Mouse (Mus musculus) ES-Bruce4 (cell line): ENCODE data around the gene Sf3a2. TPM values are rescaled to one million over a fixed set of nuclear protein-coding genes. Genes with fewer than 3 reads are reported as not detected.

Experiments
- H3K27ac ChIP-seq: 2 replicates; pipeline ENCODE4 v1.5.1; 2012; ENCODE audit warnings: low read length, inconsistent platforms; ENCODE audit not compliant: insufficient read depth
- H3K27me3 ChIP-seq: 2 replicates; pipeline ENCODE4 v1.6.1; 2012; ENCODE audit warnings: mild to moderate bottlenecking, low read length, inconsistent platforms; ENCODE audit not compliant: control insufficient read depth, poor library complexity, insufficient read depth, severe bottlenecking
- H3K36me3 ChIP-seq: 2 replicates; pipeline ENCODE4 v1.6.1; 2012; ENCODE audit warnings: inconsistent platforms, mild to moderate bottlenecking, low read length, moderate library complexity; ENCODE audit not compliant: control insufficient read depth, poor library complexity, insufficient read depth, severe bottlenecking
- H3K4me1 ChIP-seq: one replicate; pipeline ENCODE4 v1.8.1; 2011; ENCODE audit warnings: low read length; ENCODE audit not compliant: control insufficient read depth, insufficient read depth
- H3K4me3 ChIP-seq: 2 replicates; pipeline ENCODE4 v1.5.1; 2011; ENCODE audit warnings: low read depth, mild to moderate bottlenecking, low read length
- H3K9ac ChIP-seq: 2 replicates; pipeline ENCODE4 v1.6.1; 2012; ENCODE audit warnings: low read depth, mild to moderate bottlenecking, inconsistent platforms; ENCODE audit not compliant: poor library complexity, severe bottlenecking
- H3K9me3 ChIP-seq: replicated peaks from 2 replicates; pipeline ENCODE4 v1.6.1; 2012; ENCODE audit warnings: mild to moderate bottlenecking, low read length, inconsistent platforms; ENCODE audit not compliant: control insufficient read depth, poor library complexity, insufficient read depth, severe bottlenecking
- CTCF ChIP-seq: IDR thresholded peaks from one replicate; pipeline ENCODE4 v1.8.1; 2011; ENCODE audit warnings: low read depth, low read length
- EP300 ChIP-seq: IDR thresholded peaks from 2 replicates; pipeline ENCODE4 v1.6.1; 2011; ENCODE audit warnings: low read depth, low read length; ENCODE audit not compliant: insufficient read depth
- POLR2A ChIP-seq: IDR thresholded peaks from one replicate; pipeline ENCODE4 v1.8.1; 2011; ENCODE audit warnings: low read length; ENCODE audit not compliant: insufficient read depth
- polyA plus RNA-seq: library from polyadenylated mRNA; stranded (reverse); fragments of >200 nt; gene quantifications from 2 replicates; pipeline ENCODE4 v1.2.4, GENCODE M21; 2011; ENCODE audit warnings: low read depth; ENCODE audit not compliant: missing spikeins, insufficient read depth, insufficient read length

Sf3a2 gene
- polyA plus RNA-seq, 1 experiment, result 90.1 TPM

DNA sequence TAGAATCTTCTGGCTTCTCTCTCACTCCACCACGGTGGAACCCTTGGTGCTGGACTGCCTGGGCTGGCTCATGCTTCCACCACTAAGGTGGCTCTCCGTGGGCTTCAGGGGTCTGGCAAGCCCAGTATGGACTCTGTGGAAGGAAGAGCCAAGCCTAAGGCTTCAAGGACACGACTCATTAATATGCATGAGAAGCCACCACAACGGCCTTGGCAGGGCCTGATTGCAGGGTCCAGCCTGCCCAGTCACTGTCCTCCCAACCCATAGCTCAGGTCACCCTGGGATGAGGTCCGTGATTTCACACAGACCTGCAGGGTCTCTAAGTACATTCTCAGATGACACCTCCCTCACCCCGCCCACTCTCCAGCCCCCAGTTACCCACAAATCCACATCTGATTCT is 41.9 kb downstream of the Sf3a2 start:
- Histone ChIP-seq H3K27ac (no peak overlapping the region), H3K27me3 (0 out of 2 replicates have a peak, but pooled peaks cover 1% of the 10 kb centered on the region), H3K4me3 (no peak overlapping the region), H3K36me3 (no peaks in the 10 kb centered on the region), H3K4me1 (no peaks in the 10 kb centered on the region), H3K9ac (no peak overlapping the region), H3K9me3 (no peaks in the 10 kb centered on the region)
- TF ChIP-seq EP300 (no peak), CTCF (no peak), POLR2A (no peak)

DNA sequence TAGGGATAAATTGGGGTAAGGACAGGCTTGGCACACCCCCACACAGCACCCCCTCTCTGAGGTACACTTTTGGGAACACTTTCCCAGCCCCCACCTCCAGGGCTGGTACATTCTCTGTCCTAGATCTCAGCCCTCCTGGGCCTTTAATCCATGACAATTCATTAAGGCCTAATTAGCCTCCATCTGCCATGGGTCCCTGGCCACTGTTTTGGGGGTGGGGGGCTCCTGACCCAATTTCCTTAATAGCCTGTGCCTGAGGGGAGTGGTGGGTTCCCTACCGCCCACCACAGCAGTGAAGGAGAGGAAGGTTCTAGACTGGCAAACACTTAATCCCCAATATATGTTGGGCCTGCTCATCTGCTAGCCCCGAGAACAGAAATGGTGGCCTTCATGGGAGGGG is 43.7 kb downstream of the Sf3a2 start:
- no peak overlapping the region for H3K4me3 ChIP-seq
- H3K27me3 ChIP-seq, result no peaks in the 10 kb centered on the region
- H3K9ac ChIP-seq, result no peak overlapping the region

DNA sequence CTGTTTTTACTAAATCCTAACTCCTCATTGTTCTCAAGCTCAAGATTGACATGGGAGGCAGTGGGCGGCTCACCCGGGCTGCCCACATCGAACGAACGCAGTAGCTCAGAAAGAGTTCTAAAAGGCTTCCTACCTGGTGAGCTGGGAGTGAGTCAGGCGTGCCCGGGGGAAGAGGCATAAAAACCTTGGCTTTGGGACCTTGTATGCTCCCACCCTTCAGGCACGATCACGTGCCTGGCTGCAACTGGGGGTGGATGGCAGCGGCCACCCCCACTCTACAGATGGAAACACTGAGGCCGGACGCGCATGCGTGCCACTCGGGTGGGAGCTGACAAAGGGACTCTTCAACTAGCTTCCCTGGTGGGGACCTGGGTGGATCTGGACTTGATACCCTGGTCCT is 44.3 kb downstream of the Sf3a2 start:
- TF ChIP-seq POLR2A (no peak), EP300 (no peak), CTCF (no peak)
- Histone ChIP-seq H3K9me3 (no peaks in the 10 kb centered on the region), H3K27ac (no peak overlapping the region), H3K4me3 (no peak overlapping the region), H3K9ac (no peak overlapping the region), H3K36me3 (no peaks in the 10 kb centered on the region), H3K27me3 (no peaks in the 10 kb centered on the region), H3K4me1 (no peaks in the 10 kb centered on the region)

More for the DNA sequence above, 43.7 kb downstream of the Sf3a2 start:
- H3K36me3 ChIP-seq, result no peaks in the 10 kb centered on the region
- TF ChIP-seq CTCF, result no peak
- H3K27ac ChIP-seq, result no peak overlapping the region
- no peaks in the 10 kb centered on the region for H3K4me1 ChIP-seq
- H3K9me3 ChIP-seq, result no peaks in the 10 kb centered on the region

GRCm38 (mm10) chr10:80843087-80843930 is 45.3 kb downstream of the Sf3a2 start:
- H3K36me3 ChIP-seq, result no peaks in the 10 kb centered on the region
- H3K9ac ChIP-seq, result peak overlapping the region; percentile 63
- no peak overlapping the region for H3K27ac ChIP-seq
- TF ChIP-seq POLR2A, result no peak
- H3K4me3 ChIP-seq, result peak overlapping the region; percentile 52
- H3K9me3 ChIP-seq, result no peaks in the 10 kb centered on the region
- peaks cover 3% of the 10 kb centered on the region for H3K4me1 ChIP-seq
- H3K27me3 ChIP-seq, result no peaks in the 10 kb centered on the region

DNA sequence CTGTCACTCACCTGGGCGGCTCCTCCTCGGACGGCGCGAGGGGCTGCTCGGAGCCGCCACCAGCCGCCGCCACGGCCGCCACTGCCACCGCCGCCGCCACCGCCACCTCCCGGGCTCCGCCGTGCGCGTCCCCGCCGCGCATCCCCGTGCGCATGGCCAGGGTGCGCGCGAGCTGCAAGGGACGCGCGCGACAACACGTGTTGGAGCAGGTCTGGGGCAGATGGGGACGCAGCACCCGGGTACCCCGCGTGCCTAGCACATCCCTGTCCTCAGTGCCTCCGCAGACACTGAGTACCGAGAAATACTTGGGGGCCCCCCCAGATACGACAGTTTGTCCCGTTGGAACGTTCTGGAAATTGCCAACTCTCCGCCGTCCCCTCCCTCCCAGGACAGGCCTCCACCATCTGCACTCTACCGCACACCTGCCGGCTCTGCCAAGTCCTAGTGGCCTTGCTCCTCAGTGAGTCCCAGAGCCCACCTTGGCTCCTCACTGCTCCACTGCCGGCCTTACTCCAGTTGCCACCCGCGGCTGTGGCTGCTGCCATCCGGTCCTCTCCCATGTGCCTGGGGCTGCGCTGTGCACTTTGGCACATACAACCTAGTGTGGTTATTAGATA is 46.0 kb downstream of the Sf3a2 start, which contains the start of gene Lingo3:
Gene Lingo3, minus strand, starts transcription at position 109 of the 617 bp plus-strand sequence.
- Histone ChIP-seq H3K4me3 (peak within 1 kb of the TSS; percentile 52), H3K36me3 (no peaks in the 10 kb centered on the region), H3K27me3 (no peaks in the 10 kb centered on the region), H3K4me1 (peaks cover 3% of the 10 kb centered on the region), H3K9ac (peak within 1 kb of the TSS; percentile 63), H3K27ac (no peak within 1 kb of the TSS), H3K9me3 (no peaks in the 10 kb centered on the region)
- TF ChIP-seq EP300 (no peak), CTCF (no peak), POLR2A (no peak)

DNA sequence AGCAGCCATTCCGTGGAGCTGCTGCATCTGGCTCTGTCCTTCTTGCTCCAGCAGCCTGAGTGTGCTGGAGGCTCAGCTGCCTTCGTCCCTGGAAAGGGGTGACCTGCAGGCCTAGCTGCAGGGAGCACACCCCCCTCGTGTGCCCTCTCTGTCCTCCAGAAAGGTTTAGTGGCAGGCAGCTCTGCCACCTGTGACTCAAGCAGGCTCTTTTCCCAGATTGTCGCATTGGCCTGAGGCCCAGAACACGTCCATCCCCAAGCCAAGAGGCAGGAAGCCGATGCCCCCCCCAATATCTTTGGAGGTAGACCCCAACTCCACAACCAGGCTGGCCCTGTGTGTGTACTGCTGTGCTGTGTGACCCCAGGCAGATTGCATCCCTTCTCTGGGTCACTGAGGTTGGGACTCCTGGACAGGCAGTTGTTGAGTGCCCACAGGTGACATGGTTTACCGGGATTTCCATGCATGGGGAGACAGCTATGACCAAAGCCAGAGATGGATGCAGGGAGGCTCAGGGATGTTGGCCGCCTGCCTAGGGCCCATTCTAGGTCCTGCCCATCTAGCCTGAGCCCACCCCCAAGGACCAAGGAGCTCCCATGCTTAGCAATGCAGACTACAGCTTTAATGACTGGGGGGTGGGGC is 47.2 kb downstream of the Sf3a2 start:
- Histone ChIP-seq H3K9ac (no peak overlapping the region), H3K4me3 (no peak overlapping the region), H3K36me3 (no peaks in the 10 kb centered on the region), H3K4me1 (peaks cover 3% of the 10 kb centered on the region), H3K9me3 (no peaks in the 10 kb centered on the region), H3K27ac (no peak overlapping the region), H3K27me3 (no peaks in the 10 kb centered on the region)
- TF ChIP-seq EP300, result no peak
